Mouse (Mus musculus) spleen, adult 2 months (tissue): ENCODE measurements around the gene Scn8a. TPM values are rescaled to one million over a fixed set of nuclear protein-coding genes. Genes with fewer than 3 reads are reported as not detected.

Experiments used
- DNase-seq, 2 experiments: peaks; one replicate each; pipeline versions ENCODE4 v3.0.0 to v3.0.0-alpha.2; 2012 to 2021; ENCODE audit warnings: low spot score in 2 of 2, low read depth in 1 of 2
- H3K27ac ChIP-seq: fragments of 200-500 bp; 2 replicates; pipeline ENCODE4 v1.5.1; 2012; ENCODE audit warnings: low read length, inconsistent platforms; ENCODE audit not compliant: insufficient read depth
- H3K27me3 ChIP-seq: fragments of 200-500 bp; 2 replicates; pipeline ENCODE4 v1.6.1; 2012; ENCODE audit warnings: mild to moderate bottlenecking, moderate library complexity, low read length, inconsistent platforms; ENCODE audit not compliant: control insufficient read depth, insufficient read depth
- H3K36me3 ChIP-seq: fragments of 200-500 bp; 2 replicates; pipeline ENCODE4 v1.6.1; 2012; ENCODE audit warnings: mild to moderate bottlenecking, low read length, inconsistent platforms; ENCODE audit not compliant: control insufficient read depth, insufficient read depth
- H3K4me1 ChIP-seq: fragments of 200-500 bp; 2 replicates; pipeline ENCODE4 v1.6.1; 2011; ENCODE audit warnings: inconsistent platforms; ENCODE audit not compliant: control insufficient read depth, insufficient read depth, insufficient read length
- H3K4me3 ChIP-seq: fragments of 200-500 bp; 2 replicates; pipeline ENCODE4 v1.5.1; 2011; ENCODE audit warnings: mild to moderate bottlenecking, inconsistent platforms; ENCODE audit not compliant: insufficient read depth, insufficient read length; ENCODE audit errors: extremely low read depth
- CTCF ChIP-seq: fragments of 200-500 bp; IDR thresholded peaks from 2 replicates; pipeline ENCODE4 v1.5.1; 2011; ENCODE audit warnings: mild to moderate bottlenecking, inconsistent platforms; ENCODE audit not compliant: insufficient read depth, insufficient read length, insufficient replicate concordance; ENCODE audit errors: extremely low read depth
- POLR2A ChIP-seq: fragments of 200-500 bp; IDR thresholded peaks from 2 replicates; pipeline ENCODE4 v1.6.1; 2011; ENCODE audit warnings: low read depth, low read length, inconsistent platforms
- WGBS: fragments of 180-500 bp; shearing (Covaris S2); methylation state at CpG from one replicate; pipeline ENCODE4 v1.1.7; 2018; 5-methylcytosine and 5-hydroxymethylcytosine counted together
- polyA plus RNA-seq: library from polyadenylated mRNA; depleted of rRNA; stranded (reverse); fragments of >200 nt; gene quantifications from 2 replicates; pipeline ENCODE4 v1.2.3, GENCODE M21; 2012

The Scn8a gene
- polyA plus RNA-seq, 1 experiment = 0.54 TPM

DNA sequence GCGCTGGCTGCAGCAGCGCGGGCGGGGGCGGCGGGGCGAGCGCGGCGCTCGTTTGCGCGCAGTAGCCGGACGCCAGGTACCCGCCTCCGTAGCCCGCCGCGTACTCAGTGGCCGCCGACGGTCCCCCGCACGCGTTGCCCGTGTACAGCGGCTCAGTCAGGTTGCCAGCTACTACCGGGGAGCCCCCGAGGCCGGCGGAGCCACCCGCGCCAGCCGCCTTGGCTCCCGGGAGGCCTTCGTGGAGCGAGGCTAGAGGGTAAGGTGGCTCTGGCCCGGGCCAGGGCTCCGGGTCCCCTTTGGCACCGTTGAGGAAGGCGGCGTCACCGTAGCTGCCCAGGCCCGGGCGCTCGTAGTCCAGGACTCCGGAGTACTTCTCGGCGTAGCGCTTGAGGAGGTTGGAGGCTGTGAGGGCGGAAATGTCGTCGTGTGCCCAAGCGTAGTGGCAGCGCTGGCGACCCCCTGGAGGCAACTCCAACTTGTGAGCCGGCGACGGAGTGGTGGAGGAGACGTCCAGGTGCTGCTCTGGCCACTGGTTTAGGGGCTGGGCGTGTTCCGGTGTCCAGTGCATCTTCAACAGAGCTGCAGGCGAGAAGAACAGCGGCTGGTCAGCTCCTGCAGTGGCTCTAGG, 184.3 kb downstream of the Scn8a start:
- H3K36me3 ChIP-seq = no peaks in the 10 kb centered on the region
- H3K27ac ChIP-seq = no peak overlapping the region
- DNase-seq = no peak
- H3K27me3 ChIP-seq = peaks cover 16% of the 10 kb centered on the region
- 33% methylated on average over 64 of the region's 65 CpGs for WGBS
- TF ChIP-seq CTCF (no peak), POLR2A (no peak)
- peaks cover 3% of the 10 kb centered on the region; the same call in 1 of the 2 replicates for H3K4me1 ChIP-seq
- H3K4me3 ChIP-seq = no peak overlapping the region

DNA sequence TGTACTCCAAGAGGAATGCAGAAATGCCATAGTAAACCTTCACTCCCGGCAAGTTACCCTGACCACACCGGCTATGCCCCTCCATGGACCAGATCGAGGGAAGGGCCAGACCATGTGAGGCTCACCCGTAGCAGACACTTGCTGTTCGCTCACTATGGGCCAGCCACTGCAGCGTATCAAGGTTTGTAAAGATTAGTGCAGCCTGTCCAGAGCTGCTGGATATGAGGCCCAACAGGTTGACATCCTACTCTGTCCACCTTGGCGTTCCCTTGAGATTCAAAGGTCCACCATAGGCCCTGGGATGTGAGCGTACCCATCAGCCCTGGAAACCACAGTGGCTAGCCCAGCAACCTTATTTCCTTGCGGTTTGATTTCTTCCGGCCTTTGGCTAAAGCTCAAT, 184.9 kb downstream of the Scn8a start:
- peaks cover 3% of the 10 kb centered on the region; the same call in 1 of the 2 replicates for H3K4me1 ChIP-seq
- no peaks in the 10 kb centered on the region for H3K36me3 ChIP-seq
- no peak for DNase-seq
- WGBS = 82% methylated on average over 10 of the region's 10 CpGs
- no peak overlapping the region for H3K4me3 ChIP-seq
- no peak for TF ChIP-seq CTCF
- no peak for TF ChIP-seq POLR2A
- H3K27ac ChIP-seq = no peak overlapping the region
- H3K27me3 ChIP-seq = peaks cover 16% of the 10 kb centered on the region

DNA sequence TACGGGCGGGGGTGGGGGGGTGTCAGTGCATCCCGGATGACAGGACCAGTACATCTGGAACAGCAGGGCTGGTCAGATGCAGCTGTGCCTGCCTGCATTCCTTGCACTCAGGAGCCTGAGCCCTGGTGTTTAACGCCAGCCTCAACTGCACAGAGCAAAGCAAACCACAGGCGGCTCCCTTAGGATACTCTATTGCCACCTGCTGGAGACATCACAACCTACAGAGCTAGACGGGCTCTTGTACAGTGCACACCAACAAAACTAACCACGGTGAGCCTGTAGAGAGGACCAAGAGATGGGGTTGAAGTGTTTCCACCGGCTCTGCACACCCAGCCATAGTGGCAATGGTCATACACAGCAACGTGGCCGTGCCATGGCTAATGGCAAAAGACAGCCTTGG, 186.6 kb downstream of the Scn8a start:
- peak in 1 of 2 experiments; percentile 15 for DNase-seq
- H3K4me3 ChIP-seq = no peak overlapping the region
- peak; percentile 5; the same call in 1 of the 2 replicates for TF ChIP-seq CTCF
- TF ChIP-seq POLR2A = no peak
- H3K27ac ChIP-seq = no peak overlapping the region
- H3K27me3 ChIP-seq = peaks cover 16% of the 10 kb centered on the region
- no peaks in the 10 kb centered on the region for H3K36me3 ChIP-seq
- WGBS = 36% methylated on average over 10 of the region's 10 CpGs
- H3K4me1 ChIP-seq = peaks cover 3% of the 10 kb centered on the region; the same call in 1 of the 2 replicates

GRCm38 (mm10) chr15:101059570-101060279, 190.1 kb downstream of the Scn8a start:
- H3K36me3 ChIP-seq = no peaks in the 10 kb centered on the region
- no peak overlapping the region for H3K27ac ChIP-seq
- no peak overlapping the region for H3K4me3 ChIP-seq
- 75% methylated on average over 9 of the region's 9 CpGs for WGBS
- H3K27me3 ChIP-seq = no peaks in the 10 kb centered on the region
- DNase-seq = no peak
- no peaks in the 10 kb centered on the region for H3K4me1 ChIP-seq
- no peak for TF ChIP-seq POLR2A
- no peak for TF ChIP-seq CTCF

DNA sequence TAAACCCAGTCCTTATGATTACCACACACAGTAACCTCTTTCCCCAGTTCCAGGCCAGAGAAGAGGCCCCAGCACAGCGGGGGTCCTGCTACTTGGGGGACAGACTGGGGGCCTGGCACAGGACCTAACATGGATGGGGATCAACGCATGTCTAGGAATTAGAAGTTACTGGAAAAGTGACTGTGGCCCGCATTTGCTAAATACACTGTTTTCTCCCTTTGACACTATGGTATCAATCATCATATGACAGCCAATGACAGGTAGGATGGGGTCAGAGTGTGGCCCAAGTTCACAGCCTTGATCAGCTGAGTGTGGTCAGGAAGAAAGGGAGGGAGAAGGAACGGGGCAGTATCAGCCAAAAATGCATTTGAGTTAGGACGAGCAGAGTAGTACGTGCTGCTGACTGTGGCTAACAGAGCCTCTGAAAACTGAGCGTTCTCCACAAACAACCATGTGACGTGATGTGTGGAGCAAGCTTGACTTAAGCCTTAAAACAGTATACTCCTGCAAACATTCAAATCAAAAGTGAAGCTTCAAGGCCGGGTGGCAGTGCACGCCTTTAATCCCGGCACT, 190.7 kb downstream of the Scn8a start:
- no peak overlapping the region for H3K27ac ChIP-seq
- no peak for DNase-seq
- H3K27me3 ChIP-seq = no peaks in the 10 kb centered on the region
- no peaks in the 10 kb centered on the region for H3K4me1 ChIP-seq
- H3K36me3 ChIP-seq = no peaks in the 10 kb centered on the region
- 86% methylated on average over 11 of the region's 11 CpGs for WGBS
- H3K4me3 ChIP-seq = no peak overlapping the region
- TF ChIP-seq CTCF = no peak
- TF ChIP-seq POLR2A = no peak

DNA sequence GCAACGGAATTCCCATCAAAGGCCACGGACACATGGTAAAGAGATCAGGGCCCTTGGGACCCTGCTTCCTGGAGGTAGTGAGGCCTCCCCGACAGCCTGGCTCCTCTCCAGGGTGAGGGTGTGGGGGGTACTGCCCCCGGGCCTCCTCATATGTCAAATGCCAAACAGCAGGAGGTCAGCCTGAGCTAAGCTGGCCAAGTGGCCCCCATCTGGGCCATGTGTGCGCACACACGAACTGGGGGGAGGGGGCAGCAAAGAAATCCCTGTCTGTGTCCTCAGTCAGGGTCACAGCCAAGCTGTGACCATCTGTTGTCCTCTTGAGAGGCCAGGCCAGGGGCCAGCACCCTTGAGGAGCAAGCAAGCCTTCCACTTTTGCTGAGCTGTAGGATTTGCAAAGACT, 195.4 kb downstream of the Scn8a start:
- H3K4me3 ChIP-seq = no peak overlapping the region
- no peak for TF ChIP-seq CTCF
- TF ChIP-seq POLR2A = no peak
- WGBS = 68% methylated on average over 6 of the region's 6 CpGs
- H3K36me3 ChIP-seq = no peaks in the 10 kb centered on the region
- no peak for DNase-seq
- H3K4me1 ChIP-seq = no peaks in the 10 kb centered on the region
- H3K27me3 ChIP-seq = no peaks in the 10 kb centered on the region
- no peak overlapping the region for H3K27ac ChIP-seq

GRCm38 (mm10) chr15:101066364-101066847, 196.7 kb downstream of the Scn8a start:
- no peaks in the 10 kb centered on the region for H3K36me3 ChIP-seq
- 69% methylated on average over 6 of the region's 6 CpGs for whole genome bisulfite sequencing
- H3K4me3 ChIP-seq = no peak overlapping the region
- DNase-seq = no peak
- TF ChIP-seq CTCF = no peak
- TF ChIP-seq POLR2A = no peak
- no peaks in the 10 kb centered on the region; the same call in 1 of the 2 replicates for H3K27me3 ChIP-seq
- H3K4me1 ChIP-seq = no peaks in the 10 kb centered on the region
- no peak overlapping the region for H3K27ac ChIP-seq
